Mouse (Mus musculus) C2C12 (cell line): Measurements from ENCODE around the gene Rufy3.

Experiments
- CTCF ChIP-seq: IDR thresholded peaks from one replicate; pipeline ENCODE4 v1.5.1; 2011; ENCODE audit not compliant: control insufficient read depth, insufficient read depth, insufficient read length
- MAX ChIP-seq: IDR thresholded peaks from one replicate; pipeline ENCODE4 v1.6.1; 2011; ENCODE audit warnings: mild to moderate bottlenecking, control low read depth

DNA sequence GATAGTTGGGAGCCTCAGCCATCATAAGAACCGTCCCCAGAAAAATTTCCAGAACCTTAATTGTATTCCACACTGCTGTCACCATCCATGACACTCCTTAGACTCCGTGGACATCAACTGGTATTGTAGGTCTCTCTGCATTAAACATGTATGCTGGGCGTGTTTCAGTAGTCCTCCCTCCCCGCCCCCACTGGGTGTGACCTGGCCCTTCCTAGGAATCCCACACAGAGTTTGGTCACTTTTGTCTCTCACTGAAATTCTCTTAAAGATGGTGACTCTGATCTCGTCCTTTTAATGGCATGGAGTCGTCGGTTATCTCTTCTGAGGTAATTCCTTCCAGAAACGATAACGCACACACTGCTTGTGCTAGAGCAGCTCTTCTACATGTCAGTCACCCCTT lies 118.9 kb downstream of the Rufy3 start:
- TF ChIP-seq MAX, result no peak
- TF ChIP-seq CTCF, result no peak
